Mouse (Mus musculus) limb, embryonic 11.5 days (tissue): ENCODE results near the gene Dnhd1. TPM values are rescaled to one million over a fixed set of nuclear protein-coding genes. Genes with fewer than 3 reads are reported as not detected.

Experiments used
- ATAC-seq: fragments of 200-750 bp; cut with Nextera tagmentation; 2 replicates; pipeline ENCODE4 v1.8.0; 2017; ENCODE audit warnings: low read depth; ENCODE audit not compliant: insufficient number of reproducible peaks, low FRiP score, low TSS enrichment
- DNase-seq: peaks from one replicate; pipeline ENCODE4 v3.0.0-alpha.2; 2015; ENCODE audit warnings: low spot score
- H3K27ac ChIP-seq: fragments of 300-500 bp; sonication (generic); replicated peaks from 2 replicates; pipeline ENCODE4 v1.5.1; 2014; ENCODE audit warnings: low read depth, mild to moderate bottlenecking, low read length
- H3K27me3 ChIP-seq: fragments of 300-500 bp; sonication (generic); 2 replicates; pipeline ENCODE4 v1.6.1; 2014; ENCODE audit warnings: mild to moderate bottlenecking, low read length, mixed read lengths; ENCODE audit not compliant: control insufficient read depth, insufficient read depth
- H3K36me3 ChIP-seq: fragments of 300-500 bp; sonication (generic); 2 replicates; pipeline ENCODE4 v1.6.1; 2014; ENCODE audit warnings: mild to moderate bottlenecking, low read length, moderate library complexity, mixed read lengths; ENCODE audit not compliant: control insufficient read depth, insufficient read depth
- H3K4me1 ChIP-seq: fragments of 300-500 bp; sonication (generic); 2 replicates; pipeline ENCODE4 v1.6.1; 2014; ENCODE audit warnings: low read length, mixed read lengths; ENCODE audit not compliant: control insufficient read depth, insufficient read depth
- H3K4me2 ChIP-seq: fragments of 300-500 bp; sonication (generic); 2 replicates; pipeline ENCODE4 v1.6.1; 2014; ENCODE audit warnings: low read depth, mild to moderate bottlenecking, moderate library complexity; ENCODE audit not compliant: severe bottlenecking
- H3K4me3 ChIP-seq: fragments of 300-500 bp; sonication (generic); 2 replicates; pipeline ENCODE4 v1.5.1; 2014; ENCODE audit warnings: low read depth, low read length
- H3K9ac ChIP-seq: fragments of 300-500 bp; sonication (generic); 2 replicates; pipeline ENCODE4 v1.6.1; 2014; ENCODE audit warnings: mild to moderate bottlenecking, low read length
- H3K9me3 ChIP-seq: fragments of 300-500 bp; sonication (generic); 2 replicates; pipeline ENCODE4 v1.6.1; 2016; ENCODE audit warnings: low read length; ENCODE audit not compliant: control insufficient read depth
- WGBS: fragments of 180-500 bp; shearing (Covaris S2); extraction: QIAGEN DNeasy Blood & Tissue Kit; methylation state at CpG from one replicate; pipeline ENCODE4 v1.1.7; 2014; 5-methylcytosine and 5-hydroxymethylcytosine counted together
- polyA plus RNA-seq: library from polyadenylated mRNA; unstranded; fragments of >200 nt; fragmentation: Nextera tagmentation; extraction: Ambion mirVana; gene quantifications from 2 replicates; pipeline ENCODE4 v1.2.1, GENCODE M21; 2014

The Dnhd1 gene
- 0.62 and 1.2 TPM in 2 replicates for polyA plus RNA-seq

GRCm38 (mm10) chr7:105650639-105651435 is at the start of gene Dnhd1:
TSS of gene Dnhd1 (plus strand) at chr7:105650827.
- Histone ChIP-seq H3K9ac (peak within 1 kb of the TSS; percentile 34), H3K27ac (0 out of 2 replicates have a peak within 1 kb of the TSS, but pooled peaks have one; percentile 30), H3K36me3 (no peaks in the 10 kb centered on the region), H3K4me1 (no peaks in the 10 kb centered on the region), H3K4me2 (peak within 1 kb of the TSS; percentile 30), H3K9me3 (no peaks in the 10 kb centered on the region), H3K4me3 (peak within 1 kb of the TSS; percentile 26), H3K27me3 (no peaks in the 10 kb centered on the region)
- ATAC-seq (peak; percentile 92), DNase-seq (peak; percentile 79)
- WGBS, result 4% methylated on average over 17 of the region's 17 CpGs

- no peaks in the 10 kb centered on the region for H3K4me1 ChIP-seq
- H3K36me3 ChIP-seq, result no peaks in the 10 kb centered on the region
- H3K27me3 ChIP-seq, result no peaks in the 10 kb centered on the region
- H3K4me3 ChIP-seq, result no peak overlapping the region
- peak; percentile 49; the same call in 1 of the 2 replicates for ATAC-seq
- no peak overlapping the region for H3K9ac ChIP-seq
- H3K9me3 ChIP-seq, result peaks cover 4% of the 10 kb centered on the region; the same call in 1 of the 2 replicates
- no peak overlapping the region for H3K4me2 ChIP-seq
- 32% methylated on average over 9 of the region's 9 CpGs for WGBS
- DNase-seq, result peak; percentile 83
- no peak overlapping the region for H3K27ac ChIP-seq
Measured at GRCm38 (mm10) chr7:105602860-105603623, 47.6 kb upstream of the Dnhd1 start.

- H3K27me3 ChIP-seq, result no peaks in the 10 kb centered on the region
- DNase-seq (no peak), ATAC-seq (no peak)
- peaks cover 4% of the 10 kb centered on the region; the same call in 1 of the 2 replicates for H3K9me3 ChIP-seq
- WGBS, result 84% methylated on average over 3 of the region's 3 CpGs
- H3K4me3 ChIP-seq, result no peak overlapping the region
- no peak overlapping the region for H3K27ac ChIP-seq
- no peaks in the 10 kb centered on the region for H3K4me1 ChIP-seq
- H3K36me3 ChIP-seq, result peaks cover 10% of the 10 kb centered on the region; the same call in 1 of the 2 replicates
- no peak overlapping the region for H3K9ac ChIP-seq
- no peak overlapping the region for H3K4me2 ChIP-seq
Measured at GRCm38 (mm10) chr7:105608467-105608866, 42.2 kb upstream of the Dnhd1 start.

- H3K9ac ChIP-seq, result no peak overlapping the region
- ATAC-seq (no peak), DNase-seq (no peak)
- no peaks in the 10 kb centered on the region for H3K4me1 ChIP-seq
- 79% methylated on average over 1 of the region's 1 CpGs for WGBS
- no peaks in the 10 kb centered on the region for H3K9me3 ChIP-seq
- peaks cover 10% of the 10 kb centered on the region; the same call in 1 of the 2 replicates for H3K36me3 ChIP-seq
- H3K27ac ChIP-seq, result no peak overlapping the region
- H3K4me2 ChIP-seq, result no peak overlapping the region
- H3K27me3 ChIP-seq, result no peaks in the 10 kb centered on the region
- no peak overlapping the region for H3K4me3 ChIP-seq
Measured at GRCm38 (mm10) chr7:105611767-105612166, 38.9 kb upstream of the Dnhd1 start.

- Histone ChIP-seq H3K9ac (no peak overlapping the region), H3K4me3 (no peak overlapping the region), H3K9me3 (no peaks in the 10 kb centered on the region), H3K36me3 (peaks cover 12% of the 10 kb centered on the region), H3K4me1 (no peaks in the 10 kb centered on the region), H3K27ac (no peak overlapping the region), H3K4me2 (no peak overlapping the region), H3K27me3 (no peaks in the 10 kb centered on the region)
- DNase-seq (no peak), ATAC-seq (no peak)
- 95% methylated on average over 1 of the region's 1 CpGs for WGBS
Measured at GRCm38 (mm10) chr7:105614400-105614799, 36.2 kb upstream of the Dnhd1 start.

- 89% methylated on average over 1 of the region's 1 CpGs for WGBS
- Histone ChIP-seq H3K4me1 (no peaks in the 10 kb centered on the region), H3K4me2 (no peak overlapping the region), H3K27ac (no peak overlapping the region), H3K4me3 (no peak overlapping the region), H3K9ac (no peak overlapping the region), H3K9me3 (no peaks in the 10 kb centered on the region), H3K27me3 (no peaks in the 10 kb centered on the region), H3K36me3 (peaks cover 11% of the 10 kb centered on the region)
- ATAC-seq (no peak), DNase-seq (no peak)
Measured at GRCm38 (mm10) chr7:105615720-105616119, 34.9 kb upstream of the Dnhd1 start.

GRCm38 (mm10) chr7:105616561-105616960 is 34.1 kb upstream of the Dnhd1 start:
- WGBS, result 82% methylated on average over 6 of the region's 6 CpGs
- Histone ChIP-seq H3K9me3 (no peaks in the 10 kb centered on the region), H3K27ac (no peak overlapping the region), H3K4me1 (no peaks in the 10 kb centered on the region), H3K27me3 (no peaks in the 10 kb centered on the region), H3K4me3 (no peak overlapping the region), H3K36me3 (peaks cover 5% of the 10 kb centered on the region), H3K9ac (no peak overlapping the region), H3K4me2 (no peak overlapping the region)
- DNase-seq, result no peak
- ATAC-seq, result no peak

- Histone ChIP-seq H3K36me3 (peaks cover 5% of the 10 kb centered on the region), H3K9ac (no peak overlapping the region), H3K4me3 (no peak overlapping the region)
Measured at GRCm38 (mm10) chr7:105617810-105618209, 32.8 kb upstream of the Dnhd1 start.

More at GRCm38 (mm10) chr7:105617810-105618209, 32.8 kb upstream of the Dnhd1 start:
- no peak overlapping the region for H3K4me2 ChIP-seq
- WGBS, result 95% methylated on average over 22 of the region's 22 CpGs
- no peak overlapping the region for H3K27ac ChIP-seq
- H3K9me3 ChIP-seq, result no peaks in the 10 kb centered on the region
- no peaks in the 10 kb centered on the region for H3K4me1 ChIP-seq
- DNase-seq (no peak), ATAC-seq (no peak)
- no peaks in the 10 kb centered on the region for H3K27me3 ChIP-seq
